Mouse (Mus musculus) T-cell, adult 2 months (primary cell): ENCODE results near the gene Ndc1.

Experiments used
- DNase-seq: peaks from one replicate; pipeline ENCODE4 v3.0.0; 2022; ENCODE audit warnings: low spot score

Ndc1 gene

DNA sequence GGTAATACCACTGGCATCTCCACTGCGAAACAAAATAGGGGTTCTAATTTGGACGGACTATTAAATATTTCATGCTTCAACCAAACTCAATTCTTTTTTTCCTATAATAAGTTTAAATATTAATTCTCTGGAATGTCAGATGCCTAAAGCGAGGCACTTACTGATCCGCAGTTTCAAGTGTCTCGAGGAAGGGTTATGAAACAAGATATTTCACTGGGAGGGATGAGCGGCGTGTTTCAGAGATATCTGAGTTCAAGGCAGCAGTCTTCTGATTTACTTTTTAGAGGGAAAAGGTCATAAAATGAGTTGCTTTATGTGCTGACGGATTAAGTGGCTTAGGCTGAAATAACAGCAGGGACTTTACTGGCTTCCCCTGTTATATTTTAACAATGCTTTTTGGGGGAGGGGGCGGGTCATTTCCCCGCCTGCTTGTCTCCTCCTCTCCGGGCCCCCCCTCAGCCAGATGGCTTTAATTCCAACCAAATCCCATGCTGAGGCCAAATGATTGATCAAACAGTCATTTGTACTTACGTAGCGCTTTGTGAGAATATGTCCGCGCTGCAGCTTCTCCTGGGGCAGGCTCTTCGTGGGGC is 75.4 kb downstream of the Ndc1 start:
- DNase-seq: no peak

- DNase-seq: no peak
Measured at GRCm38 (mm10) chr4:107443621-107444020, 76.0 kb downstream of the Ndc1 start.

DNA sequence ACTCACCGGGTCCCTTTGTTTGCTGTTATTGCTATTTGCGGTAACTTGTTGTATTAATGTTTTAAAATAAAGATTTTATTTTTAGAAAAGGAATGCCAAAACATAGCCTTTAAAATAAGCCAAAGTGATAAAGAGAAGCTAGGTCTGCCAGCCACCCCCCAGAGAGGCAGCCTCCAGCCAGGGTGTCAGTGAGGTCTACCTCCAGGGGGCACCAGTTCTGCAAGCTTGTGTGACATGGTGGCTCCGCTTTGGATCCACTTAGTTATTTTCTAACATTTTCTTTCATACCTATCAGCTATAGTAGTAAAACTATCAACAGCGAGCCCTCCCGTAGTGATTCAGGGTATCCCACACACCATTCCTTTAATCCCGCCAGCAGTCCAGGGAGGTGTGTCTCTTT is 80.9 kb downstream of the Ndc1 start:
- no peak for DNase-seq

GRCm38 (mm10) chr4:107449519-107449918 is 81.9 kb downstream of the Ndc1 start:
- no peak for DNase-seq

DNA sequence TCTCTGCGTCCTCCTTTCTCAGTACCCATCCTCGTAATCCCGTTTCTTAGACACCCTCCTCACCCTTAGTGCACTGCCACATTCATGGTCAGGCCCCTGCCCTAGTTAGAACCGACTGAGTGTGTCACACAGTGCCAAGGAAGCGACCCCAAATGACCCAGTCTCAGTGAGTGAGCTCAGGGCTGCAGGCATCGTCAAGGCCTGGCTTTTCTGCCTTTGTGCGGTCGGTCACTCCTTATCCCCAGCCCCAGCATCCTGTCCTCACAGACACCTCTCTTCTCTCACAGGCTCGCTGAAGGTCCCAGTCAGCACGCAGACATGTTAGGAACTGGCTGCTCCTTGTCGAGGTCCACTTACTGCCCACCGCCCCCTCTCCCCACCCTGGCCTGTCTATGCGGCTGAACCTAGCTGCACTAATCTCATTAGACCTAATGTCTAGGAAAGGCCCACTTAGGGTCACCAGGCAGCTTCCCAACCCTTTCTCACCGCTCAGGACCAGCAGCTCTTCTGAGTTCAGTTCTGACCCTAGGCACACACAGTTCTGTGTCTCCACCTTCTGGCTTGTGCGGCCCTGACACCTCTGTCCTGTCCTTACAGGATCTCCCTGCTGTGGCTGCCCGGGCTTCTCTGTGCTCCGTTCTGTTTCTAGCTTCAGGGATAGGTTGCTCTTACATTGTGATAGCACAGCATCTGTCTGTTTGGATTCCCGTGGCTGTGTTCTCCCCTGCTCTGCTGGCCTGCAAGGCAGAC is 84.9 kb downstream of the Ndc1 start:
- no peak for DNase-seq

- DNase-seq: peak; percentile 57
Measured at GRCm38 (mm10) chr4:107453141-107453984, 85.8 kb downstream of the Ndc1 start.

- DNase-seq: no peak
Measured at GRCm38 (mm10) chr4:107457602-107458001, 90.0 kb downstream of the Ndc1 start.

DNA sequence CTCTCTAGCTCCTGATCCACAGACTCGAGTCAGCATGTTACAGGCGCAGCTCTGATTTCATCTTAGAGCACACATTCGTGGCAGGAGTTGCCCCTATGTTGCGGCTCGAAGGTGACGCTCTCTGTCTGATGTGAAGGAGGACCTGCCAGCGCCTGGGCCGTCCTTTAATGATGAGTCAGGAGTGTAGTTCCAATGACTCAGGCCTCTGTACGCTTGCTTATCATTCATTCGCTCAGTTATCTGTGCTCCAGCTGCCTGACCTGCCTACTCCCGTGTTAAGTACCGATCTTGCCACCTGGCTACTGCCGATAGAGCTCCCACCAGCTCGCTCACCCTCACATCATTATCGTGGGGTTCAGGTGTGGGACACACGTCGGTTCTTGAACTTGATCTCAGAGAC is 91.3 kb downstream of the Ndc1 start:
- no peak for DNase-seq

GRCm38 (mm10) chr4:107459461-107459860 is 91.9 kb downstream of the Ndc1 start:
- DNase-seq: no peak

- no peak for DNase-seq
Measured at GRCm38 (mm10) chr4:107460468-107460867, 92.9 kb downstream of the Ndc1 start.
